Mouse (Mus musculus): ENCODE results near the gene Gm17359.

- TF ChIP-seq CTCF (IDR thresholded peaks at IDR 0.05; ENCODE audit: extremely low read depth, insufficient read depth, insufficient read length, insufficient replicate concordance) (no peak), POLR2A (IDR thresholded peaks at IDR 0.05; ENCODE audit: low read depth, low read length) (no peak)
Measured at GRCm38 (mm10) chr3:79314006-79314698, 22.3 kb upstream of the Gm17359 start.
